Mouse (Mus musculus): ENCODE results near the gene Gm3435. TPM values are rescaled to one million over a fixed set of nuclear protein-coding genes. Genes with fewer than 3 reads are reported as not detected.
"Not testable (repeated sequence)": the region's sequence is repeated elsewhere in the genome, so short reads cannot be mapped to it uniquely, and the experiment has no call there.

Gene Gm3435
- total RNA-seq, 4 experiments from 2014 or later: 3.0 to 6.0 (median 4.4) TPM

DNA sequence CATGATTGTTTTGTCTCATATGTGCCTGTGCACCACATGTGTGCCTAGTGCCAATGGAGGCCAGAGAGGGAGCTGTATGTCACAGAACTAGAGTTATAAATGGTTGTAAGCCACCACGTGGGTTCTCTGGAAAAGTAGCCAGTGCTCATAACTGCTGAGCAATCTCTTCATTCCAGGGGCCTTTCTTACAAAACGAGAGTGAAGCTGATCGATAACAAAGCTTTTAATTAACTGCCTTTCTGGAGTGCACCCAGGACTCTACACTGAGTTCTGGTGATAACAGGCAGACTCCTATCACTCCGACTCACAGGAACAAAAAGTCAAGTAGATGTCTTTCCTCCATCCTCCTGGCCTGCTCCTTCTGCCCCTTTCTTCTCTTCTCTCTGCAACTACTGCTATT, 21.4 kb downstream of the Gm3435 start:
- not testable (repeated sequence) for DNase-seq (ENCODE audit: low spot score in 2 of 2)

DNA sequence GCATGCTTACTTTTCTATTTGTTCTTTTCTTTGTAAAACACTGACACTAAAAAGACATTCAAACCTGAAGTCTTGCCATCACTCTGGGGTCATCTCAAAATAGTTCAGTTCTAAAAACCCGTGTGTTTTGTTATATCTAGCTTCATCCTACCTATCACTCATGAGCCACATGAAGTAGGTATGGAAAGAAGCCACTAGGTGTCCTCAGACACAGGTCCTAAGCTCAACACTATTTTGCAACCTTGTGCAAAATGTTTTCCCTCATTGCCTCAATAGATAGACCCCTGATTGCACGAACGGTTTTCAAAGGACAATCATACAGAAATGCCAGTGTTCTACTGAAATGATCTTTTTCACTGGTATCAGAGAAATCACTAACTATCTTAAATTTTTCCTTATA, 30.5 kb downstream of the Gm3435 start:
- not testable (repeated sequence) for DNase-seq (ENCODE audit: low spot score in 2 of 2)

DNA sequence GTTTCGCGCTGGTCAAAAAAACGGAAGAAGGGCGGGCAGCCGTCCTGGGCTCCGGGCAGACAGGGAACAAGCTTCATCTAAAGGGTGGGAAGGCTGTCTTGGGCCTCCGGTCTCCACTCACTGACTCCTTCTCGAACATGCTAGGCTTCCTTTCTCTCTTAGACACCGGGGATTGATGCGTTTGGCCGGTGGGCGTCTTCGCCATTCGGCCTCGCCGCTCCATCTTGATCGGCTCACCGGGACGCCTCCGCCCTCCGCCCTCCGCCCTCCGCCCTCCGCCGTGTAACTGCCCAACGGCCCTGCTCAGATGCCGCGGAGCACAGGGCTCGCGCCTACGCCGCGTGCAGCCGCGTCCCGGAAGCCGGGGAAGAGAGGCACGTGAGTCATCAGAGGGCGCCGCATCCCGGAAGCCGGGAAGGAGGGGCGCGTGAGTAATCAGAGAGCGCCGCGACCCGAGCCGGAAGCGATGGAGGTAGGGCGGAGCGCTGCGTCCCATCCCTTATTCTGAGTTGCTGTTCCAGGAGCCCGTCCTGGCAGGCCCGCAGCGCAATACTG, 31.3 kb downstream of the Gm3435 start, which contains the start of the genes Ermard, Tcte3 and Gm3448:
Gene Ermard, plus strand, starts transcription at position 34 of the 555 bp plus-strand sequence.
Gene Tcte3, minus strand, starts transcription at position 314 of the 555 bp plus-strand sequence.
Gene Gm3448, minus strand, starts transcription at position 363 of the 555 bp plus-strand sequence.
- DNase-seq (ENCODE audit: low spot score in 2 of 2): peak in 1 of 2 experiments; percentile 13

DNA sequence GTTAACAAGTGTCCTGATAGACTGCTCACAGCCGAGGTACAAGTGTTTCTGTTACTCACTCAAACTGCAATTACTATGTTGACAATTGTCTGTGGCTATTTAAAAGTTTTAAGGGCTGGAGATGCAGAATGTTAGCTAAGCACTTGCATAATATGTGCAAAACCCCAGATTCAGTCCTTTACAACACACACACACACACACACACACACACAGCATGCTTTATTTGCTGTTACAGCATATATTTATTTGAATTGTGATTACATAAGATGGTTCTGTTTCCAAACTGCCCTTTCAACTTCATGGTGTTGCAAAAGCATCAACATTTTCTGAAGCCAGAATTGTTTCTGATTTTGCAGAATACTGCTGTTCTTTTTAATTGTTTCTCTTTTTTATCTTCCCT, 40.4 kb downstream of the Gm3435 start:
- not testable (repeated sequence) for DNase-seq (ENCODE audit: low spot score in 2 of 2)

DNA sequence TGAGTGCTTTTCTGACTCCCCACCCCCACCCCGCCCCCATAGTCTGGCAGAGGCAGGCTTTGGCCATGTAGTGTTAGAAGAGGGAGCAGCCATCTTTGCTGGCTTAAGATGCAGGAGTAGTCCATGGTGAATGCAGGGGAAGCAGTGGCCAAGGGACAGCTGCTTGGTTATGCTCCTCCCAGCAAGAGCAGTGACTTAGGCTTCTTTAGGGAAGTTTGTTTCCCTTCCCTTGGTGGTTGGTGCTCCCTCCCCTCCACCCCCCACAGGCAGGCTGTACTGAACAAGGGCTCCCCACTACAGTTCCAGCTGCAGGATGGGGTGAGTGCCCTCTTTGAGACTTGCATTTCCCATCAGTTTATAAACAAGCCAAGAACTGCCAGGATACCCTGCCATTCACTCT, 42.8 kb downstream of the Gm3435 start:
- peak in 1 of 2 experiments; percentile 0 for DNase-seq (ENCODE audit: low spot score in 2 of 2)

DNA sequence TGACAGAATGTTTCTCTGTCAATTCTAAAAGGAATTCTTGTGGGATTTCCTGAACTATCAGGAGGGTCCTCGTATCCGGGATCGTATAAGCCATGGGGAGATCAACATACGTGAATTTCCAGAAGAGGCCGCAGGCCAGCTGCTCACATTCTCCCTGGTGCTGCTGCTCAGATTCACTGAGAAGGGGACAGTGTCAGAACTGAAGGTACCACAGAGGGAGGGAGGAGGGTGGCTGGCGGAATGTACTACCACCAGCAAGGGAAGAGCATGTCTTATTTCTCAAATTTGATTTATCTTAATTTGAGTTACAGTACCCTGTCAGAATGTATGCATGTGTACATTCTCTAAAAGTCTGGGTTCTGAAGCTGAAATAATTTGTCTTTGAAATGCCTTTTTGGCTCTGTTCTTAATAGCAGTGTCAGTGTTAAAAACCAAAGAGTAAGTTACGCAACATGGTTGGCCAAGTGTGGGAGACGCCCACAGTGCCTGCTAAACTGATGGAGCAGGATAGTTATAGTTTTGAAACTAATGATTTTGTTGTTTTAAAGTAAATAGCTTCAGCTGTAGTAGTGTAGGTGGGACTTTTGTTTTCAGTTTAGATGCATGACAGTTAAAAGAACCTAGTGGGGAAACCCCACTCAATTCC, 43.3 kb downstream of the Gm3435 start:
- DNase-seq (ENCODE audit: low spot score in 2 of 2): peak in 1 of 2 experiments; percentile 2

DNA sequence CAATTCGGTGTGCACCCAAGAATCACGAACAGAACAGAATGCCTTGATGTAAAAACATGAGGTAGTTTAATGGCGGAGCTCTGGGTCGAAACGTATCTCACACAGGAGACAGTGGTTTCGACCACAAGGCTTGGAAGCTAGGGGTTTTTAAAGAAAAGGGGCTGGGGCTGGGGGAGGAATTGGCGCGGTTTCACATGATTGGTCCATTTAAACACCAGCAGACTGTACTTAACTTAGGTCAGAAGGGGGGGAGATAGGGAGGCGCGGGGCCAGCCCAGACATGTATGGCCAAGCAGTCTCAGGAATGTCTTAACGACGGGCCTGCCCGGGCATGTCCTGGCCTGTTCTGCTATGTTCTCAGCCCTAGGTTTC, 43.8 kb downstream of the Gm3435 start:
- DNase-seq (ENCODE audit: low spot score in 2 of 2): peak in 1 of 2 experiments; percentile 6

DNA sequence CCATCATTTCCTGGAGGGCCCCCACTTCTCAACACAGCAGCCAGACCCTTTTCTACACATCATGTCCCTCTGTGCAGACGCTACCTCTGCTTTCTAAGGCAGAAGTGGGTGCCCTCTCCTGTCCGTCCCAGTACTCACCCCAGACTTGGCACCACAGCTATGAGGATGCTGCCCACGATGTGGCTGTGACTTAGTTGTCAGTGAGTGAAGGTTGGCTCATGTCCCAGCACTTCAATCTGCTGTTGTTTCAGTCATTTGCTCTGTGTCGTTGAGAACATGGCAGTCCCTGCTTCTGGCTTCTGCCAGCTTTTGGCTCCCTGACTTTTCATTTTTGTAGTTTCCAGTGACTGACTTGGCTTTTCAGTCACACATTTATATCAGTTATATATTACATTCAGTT, 45.9 kb downstream of the Gm3435 start:
- peak in 1 of 2 experiments; percentile 36 for DNase-seq (ENCODE audit: low spot score in 2 of 2)

DNA sequence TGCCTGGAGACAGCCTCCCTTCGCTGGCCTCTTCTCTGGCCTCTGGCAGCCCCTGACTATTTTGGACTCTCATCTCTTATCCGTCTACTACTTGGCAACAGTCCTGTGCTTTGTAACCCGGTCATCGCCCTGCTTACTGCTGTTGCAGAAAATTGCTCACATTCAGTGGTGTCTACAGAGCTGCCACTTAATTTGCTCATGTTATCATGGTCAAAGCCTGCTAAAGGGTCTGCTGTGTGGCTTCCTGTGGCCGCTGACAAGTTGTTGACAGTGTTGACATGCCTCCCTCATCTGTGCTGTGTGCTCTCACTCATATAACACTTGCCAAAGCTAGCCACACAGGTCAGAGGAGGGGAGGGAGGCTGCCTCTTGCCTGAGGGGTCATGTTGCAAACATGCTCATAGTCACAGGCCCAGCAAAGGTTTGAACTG, 48.2 kb downstream of the Gm3435 start:
- DNase-seq (ENCODE audit: low spot score in 2 of 2): no peak

DNA sequence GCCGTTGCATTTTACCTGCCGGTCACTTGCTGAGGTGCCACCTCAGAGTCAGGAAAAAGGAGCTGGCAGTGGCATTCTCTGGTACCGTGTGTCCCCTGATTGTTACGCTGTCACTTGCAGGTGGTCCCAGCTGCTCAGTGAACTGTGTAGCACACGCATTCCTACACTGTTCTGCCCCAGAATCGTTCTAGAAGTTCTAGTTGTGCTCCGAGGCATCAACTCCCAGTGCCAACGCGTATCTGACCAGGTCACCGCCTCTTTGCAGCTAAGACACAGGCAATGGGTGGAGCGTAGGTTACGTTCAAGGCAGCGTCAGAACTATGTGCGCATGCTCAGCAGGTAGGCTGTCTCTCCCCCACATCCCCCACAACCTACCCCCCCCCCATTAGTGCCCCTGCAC, 49.7 kb downstream of the Gm3435 start:
- no peak for DNase-seq (ENCODE audit: low spot score in 2 of 2)

DNA sequence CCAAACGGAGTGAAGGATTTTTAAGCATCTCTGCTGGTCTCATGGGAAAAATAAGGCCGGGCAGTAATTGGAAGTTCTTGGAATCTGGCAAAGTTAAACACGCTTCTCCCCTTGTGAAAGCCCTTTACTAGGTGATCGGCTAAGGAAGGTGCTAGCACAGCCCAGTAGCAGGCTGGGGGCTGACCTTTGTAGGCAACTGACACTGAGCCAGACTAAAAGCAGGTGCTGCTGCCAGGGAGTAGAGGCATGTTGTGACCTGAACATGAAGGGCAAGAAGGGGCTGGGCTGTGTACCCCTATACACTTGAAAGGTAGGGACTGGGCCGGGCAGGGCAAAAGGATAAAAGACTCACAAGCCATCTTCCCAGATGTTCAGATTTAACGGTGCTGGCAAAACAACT, 50.4 kb downstream of the Gm3435 start:
- DNase-seq (ENCODE audit: low spot score in 2 of 2): no peak

DNA sequence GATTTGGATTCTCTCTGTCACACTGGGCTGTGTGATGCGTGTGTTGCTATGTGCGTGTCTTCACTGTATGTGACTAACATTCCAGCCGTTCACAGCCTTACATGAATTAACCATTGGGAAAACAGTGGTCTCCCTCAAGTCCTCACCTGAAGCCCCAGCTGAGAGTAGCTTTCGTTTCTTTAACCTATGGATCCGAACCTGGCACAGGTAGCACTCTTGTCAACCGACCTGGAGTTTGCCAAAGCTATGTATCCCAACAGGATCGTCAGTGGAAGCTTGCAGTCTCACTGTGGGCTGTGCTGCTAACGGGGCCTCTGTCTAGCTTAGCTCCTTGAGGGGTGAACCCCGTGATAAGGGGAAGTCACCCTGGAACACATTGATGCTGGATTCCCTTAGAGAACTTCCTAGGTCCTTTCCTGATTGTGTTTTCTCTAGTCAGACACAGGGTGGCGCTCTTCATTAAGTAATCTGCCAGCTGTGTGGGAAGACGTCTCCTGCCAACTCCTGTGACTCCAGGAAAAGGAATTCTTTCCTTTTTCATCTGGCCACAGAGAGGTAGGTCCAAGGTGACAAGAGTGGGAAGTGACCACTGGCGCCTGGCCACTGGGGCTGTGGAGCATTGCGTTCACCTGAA, 55.5 kb downstream of the Gm3435 start:
- no peak for DNase-seq (ENCODE audit: low spot score in 2 of 2)

DNA sequence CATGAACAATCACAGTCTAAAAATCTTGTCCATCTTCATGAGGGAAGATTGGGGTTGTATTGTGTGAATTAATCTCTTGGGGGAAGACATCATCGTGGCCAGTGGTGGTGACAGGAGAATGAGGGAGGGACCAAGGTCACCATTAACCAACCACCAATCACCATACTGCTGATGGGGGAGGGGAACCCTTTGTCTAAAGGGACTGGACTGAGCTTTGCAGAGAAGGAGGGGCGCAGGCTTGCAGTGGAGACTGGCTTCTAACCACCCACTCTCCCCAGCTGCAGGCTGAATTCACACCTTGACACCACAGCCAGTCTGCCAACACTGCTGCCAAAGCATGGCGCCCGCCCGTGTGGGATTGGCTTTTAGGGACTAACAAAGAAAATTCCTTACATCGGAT, 56.1 kb downstream of the Gm3435 start:
- no peak for DNase-seq (ENCODE audit: low spot score in 2 of 2)

DNA sequence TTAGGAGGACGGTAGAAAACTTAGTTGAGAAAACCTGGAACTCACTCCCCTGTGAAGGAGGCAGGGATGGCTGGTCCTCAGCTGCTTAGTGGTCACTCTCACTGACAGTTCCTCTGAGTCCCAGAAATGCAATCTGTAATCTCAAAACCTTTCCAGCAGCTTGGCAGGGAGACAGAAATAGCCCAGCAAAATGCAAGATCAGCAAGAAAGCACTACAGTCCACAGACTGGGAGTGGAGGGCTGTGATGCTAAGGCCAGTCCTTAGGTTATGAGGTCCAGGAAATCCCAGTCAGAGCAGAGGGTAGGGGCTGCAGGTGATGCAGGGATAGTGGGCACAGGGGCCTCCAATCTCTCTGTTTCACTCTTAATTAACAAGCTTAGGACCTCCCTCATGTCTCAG, 56.9 kb downstream of the Gm3435 start:
- DNase-seq (ENCODE audit: low spot score in 2 of 2): no peak

DNA sequence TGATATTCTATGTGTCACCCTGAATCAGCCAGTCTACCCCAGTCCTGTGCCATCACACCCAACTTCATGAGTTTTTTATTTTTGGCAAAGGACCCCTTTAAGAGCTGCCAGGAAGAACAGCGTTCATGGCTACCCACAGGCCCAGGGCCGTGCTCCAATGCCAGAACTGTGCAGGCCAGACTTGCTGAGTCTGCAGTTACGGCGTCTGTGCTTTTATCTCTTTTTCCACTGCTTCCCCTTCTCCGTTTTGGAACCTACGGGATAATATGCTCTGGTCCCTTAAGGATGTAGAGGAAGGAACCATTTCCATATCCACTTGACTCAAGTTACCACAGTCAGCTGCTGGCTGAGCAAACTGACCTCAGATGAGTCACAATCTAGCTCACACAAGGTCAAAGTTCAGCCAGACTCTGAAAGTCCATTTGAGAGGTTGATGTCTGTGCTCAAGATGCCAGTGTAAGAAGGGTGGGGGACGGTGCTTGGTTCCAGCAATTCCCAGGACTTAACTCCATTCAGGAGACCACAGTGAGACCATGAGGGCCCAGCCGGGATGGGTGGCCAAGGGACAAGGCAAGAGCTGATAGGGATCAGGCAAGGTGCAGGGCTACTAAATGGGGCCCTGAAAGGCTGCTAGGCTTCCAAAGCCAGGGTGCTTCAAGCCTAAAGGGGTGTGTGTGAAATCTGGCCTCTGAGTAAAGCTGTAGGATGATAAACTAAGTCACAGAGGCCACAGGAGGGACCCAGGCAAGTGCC, 58.2 kb downstream of the Gm3435 start:
- DNase-seq (ENCODE audit: low spot score in 2 of 2): no peak

DNA sequence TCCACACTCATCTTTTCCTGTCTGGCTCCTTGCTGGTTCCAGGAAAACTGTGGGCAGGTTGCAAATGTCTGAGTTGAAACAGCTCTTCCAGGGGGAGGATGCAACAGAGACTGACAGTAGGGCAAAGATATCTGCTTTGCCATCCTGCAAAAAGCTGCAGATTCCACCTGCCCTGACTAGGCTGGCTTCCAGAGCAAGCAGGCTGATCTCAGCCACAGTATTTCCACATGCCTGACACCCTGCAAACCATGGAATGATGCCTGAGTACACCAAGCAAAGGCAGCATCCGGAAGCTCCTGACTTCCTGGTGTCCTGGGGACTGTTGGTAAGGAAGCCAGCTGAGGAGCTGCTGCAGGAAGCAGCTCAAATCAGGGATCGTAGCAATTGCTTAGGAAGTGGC, 59.1 kb downstream of the Gm3435 start:
- no peak for DNase-seq (ENCODE audit: low spot score in 2 of 2)

Other genes starting within 250 kb of the Gm3435 start
- gene Wdr27, start 67.0 kb upstream of the Gm3435 start, total RNA-seq (2022): 1 to 10 TPM; 2.6 to 3.6 (median 3.1) TPM
- 10 to 100 TPM; 15.0 to 16.6 (median 15.7) TPM for gene 1600012H06Rik, start 67.0 kb upstream of the Gm3435 start, total RNA-seq (2022)
- 10 to 100 TPM; 48.0 to 54.9 (median 50.7) TPM for gene Phf10, start 48.9 kb upstream of the Gm3435 start, total RNA-seq (2022)
- gene 9030025P20Rik, start 31.7 kb upstream of the Gm3435 start, total RNA-seq (2022): 1 to 10 TPM; 7.6 to 8.9 (median 8.0) TPM
- gene Gm3417, start 31.4 kb upstream of the Gm3435 start, total RNA-seq (2022): 1 to 10 TPM in 2 of 4 experiments, not detected in 2; 1.4 to 1.5 TPM
- 10 to 100 TPM; 45.4 to 57.1 (median 53.1) TPM for gene Ermard, start 31.0 kb downstream of the Gm3435 start, total RNA-seq (2022)
- gene Tcte3, start 31.3 kb downstream of the Gm3435 start, total RNA-seq (2022): 1 to 10 TPM in 2 of 4 experiments, not detected in 2; 1.4 to 1.9 TPM
- gene Gm3448, start 31.4 kb downstream of the Gm3435 start, total RNA-seq (2022): 1 to 10 TPM; 6.9 to 9.3 (median 8.1) TPM

Data from left cerebral cortex, adult 8-10 months (tissue).